Mouse (Mus musculus) liver, embryonic 14.5 days (tissue): ENCODE results near the gene Rgs13.

ENCODE experiments used
- CTCF ChIP-seq: IDR thresholded peaks from 2 replicates; pipeline ENCODE4 v1.5.1; 2016; ENCODE audit warnings: antibody characterized with exemption, low read depth, control low read depth
- EP300 ChIP-seq: IDR thresholded peaks from 2 replicates; pipeline ENCODE4 v1.6.1; 2016; ENCODE audit warnings: antibody characterized with exemption, low read depth

GRCm38 (mm10) chr1:144127965-144128364, 49.2 kb downstream of the Rgs13 start:
- TF ChIP-seq CTCF: no peak
- no peak for TF ChIP-seq EP300
